Mouse (Mus musculus) testis, adult 2 months (tissue): ENCODE data around the gene Vwa3b.

Source experiments
- CTCF ChIP-seq: fragments of 200-500 bp; IDR thresholded peaks from 2 replicates; pipeline ENCODE4 v1.5.1; 2012; ENCODE audit warnings: low read depth, mild to moderate bottlenecking, inconsistent platforms, low read length, moderate library complexity; ENCODE audit not compliant: control insufficient read depth, insufficient read depth, insufficient replicate concordance
- POLR2A ChIP-seq: fragments of 200-500 bp; IDR thresholded peaks from 2 replicates; pipeline ENCODE4 v1.6.1; 2012; ENCODE audit warnings: low read depth, mild to moderate bottlenecking, inconsistent platforms, low read length, moderate library complexity; ENCODE audit not compliant: control insufficient read depth

- TF ChIP-seq CTCF: no peak
- no peak for TF ChIP-seq POLR2A
These were observed 204.0 kb downstream of the Vwa3b start for GRCm38 (mm10) chr1:37230404-37230803.
